Mouse (Mus musculus) kidney, postnatal 10 days (tissue): ENCODE data around the gene Atrnl1.
"Not testable (repeated sequence)": the region's sequence is repeated elsewhere in the genome, so short reads cannot be mapped to it uniquely, and the experiment has no call there.

Experiments
- DNase-seq: peaks from one replicate; pipeline ENCODE4 v3.0.0; 2021; ENCODE audit warnings: mixed read lengths

Gene Atrnl1

GRCm38 (mm10) chr19:57825271-57826207 lies 214.7 kb downstream of the Atrnl1 start:
- DNase-seq = peak; percentile 38

- no peak for DNase-seq
These were observed 222.2 kb downstream of the Atrnl1 start for GRCm38 (mm10) chr19:57833083-57833482.

- DNase-seq = no peak
These were observed 227.0 kb downstream of the Atrnl1 start for GRCm38 (mm10) chr19:57837882-57838281.

DNA sequence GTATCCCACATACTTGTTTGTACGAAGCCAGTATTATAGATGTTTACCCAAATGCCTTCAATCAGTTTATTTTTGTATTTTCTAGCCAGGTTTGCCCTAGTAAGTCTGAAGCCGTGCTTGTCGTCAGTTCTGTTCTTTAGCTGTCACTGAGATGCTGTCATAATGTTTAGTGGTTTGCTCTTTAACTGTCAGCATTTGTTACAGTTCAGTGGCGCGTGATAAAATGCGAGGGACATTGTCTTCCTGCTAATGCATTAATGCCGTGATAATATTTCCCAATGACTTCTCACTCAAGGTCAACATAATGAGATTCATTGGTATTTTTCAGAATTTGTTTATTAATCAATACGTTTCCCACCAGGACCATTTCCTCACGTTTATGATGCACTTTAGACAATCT lies 227.7 kb downstream of the Atrnl1 start:
- DNase-seq = no peak

- DNase-seq = no peak
These were observed 239.1 kb downstream of the Atrnl1 start for GRCm38 (mm10) chr19:57849915-57850314.

DNA sequence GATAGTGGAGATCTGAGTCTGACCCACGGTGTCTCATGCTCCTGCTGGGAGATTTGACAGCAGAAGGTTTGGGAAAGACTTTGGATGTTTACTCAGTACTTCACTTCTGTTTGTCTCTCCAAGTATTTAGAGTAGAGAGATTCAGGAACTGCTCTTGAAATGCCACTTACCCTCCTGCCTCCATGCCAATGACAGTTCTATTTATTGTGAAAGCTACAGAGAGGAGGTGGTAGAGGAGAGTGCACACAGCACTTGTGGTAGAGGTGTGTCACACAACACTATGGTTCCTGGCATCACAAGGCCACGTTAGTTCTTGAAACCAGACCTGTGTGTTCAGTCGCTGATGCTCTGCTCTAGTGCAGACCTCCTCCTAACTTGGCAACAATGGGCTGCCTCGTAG lies 257.5 kb downstream of the Atrnl1 start:
- DNase-seq = no peak

DNA sequence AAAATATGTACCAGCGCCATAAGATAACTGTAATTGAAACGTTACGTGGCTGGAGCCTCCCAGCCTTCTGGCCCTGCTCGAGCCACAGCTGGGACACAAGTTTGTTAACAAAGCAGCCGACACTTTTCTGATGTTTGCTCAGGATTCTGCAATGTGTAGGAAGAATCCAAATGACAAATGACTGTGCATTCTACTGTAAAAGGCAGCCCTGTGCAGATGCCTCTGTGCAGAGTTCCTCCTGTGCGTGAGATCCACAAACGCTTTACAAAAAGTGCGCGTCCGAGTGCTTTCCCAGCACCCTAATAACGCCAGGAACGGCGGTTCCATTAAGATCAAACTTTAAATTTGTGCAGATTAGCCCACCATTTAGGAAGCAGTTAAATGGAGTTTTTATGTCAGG lies 260.0 kb downstream of the Atrnl1 start:
- no peak for DNase-seq

- DNase-seq = peak; percentile 25
These were observed 265.2 kb downstream of the Atrnl1 start for GRCm38 (mm10) chr19:57876057-57876456.

DNA sequence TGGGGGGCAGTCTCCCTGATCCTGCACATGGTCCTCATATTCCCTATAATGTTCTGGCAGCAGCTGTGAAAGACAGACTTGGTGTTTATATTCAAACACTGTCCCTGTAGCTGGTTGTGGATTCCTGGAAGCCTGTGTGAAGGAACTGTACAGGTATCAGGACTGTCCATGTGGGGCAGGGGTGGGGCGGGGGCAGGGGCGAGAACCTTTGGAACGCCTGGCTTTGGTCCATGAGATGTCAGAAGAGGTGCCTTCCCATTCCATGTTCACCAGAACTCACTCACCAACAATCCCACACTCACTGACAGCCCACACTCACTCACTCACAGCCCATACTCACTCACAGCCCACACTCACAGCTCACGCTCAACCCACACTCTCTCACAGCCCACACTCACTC lies 266.5 kb downstream of the Atrnl1 start:
- no peak for DNase-seq

- no peak for DNase-seq
These were observed 267.7 kb downstream of the Atrnl1 start for GRCm38 (mm10) chr19:57878583-57878982.

GRCm38 (mm10) chr19:57879841-57880240 lies 269.0 kb downstream of the Atrnl1 start:
- not testable (repeated sequence) for DNase-seq

DNA sequence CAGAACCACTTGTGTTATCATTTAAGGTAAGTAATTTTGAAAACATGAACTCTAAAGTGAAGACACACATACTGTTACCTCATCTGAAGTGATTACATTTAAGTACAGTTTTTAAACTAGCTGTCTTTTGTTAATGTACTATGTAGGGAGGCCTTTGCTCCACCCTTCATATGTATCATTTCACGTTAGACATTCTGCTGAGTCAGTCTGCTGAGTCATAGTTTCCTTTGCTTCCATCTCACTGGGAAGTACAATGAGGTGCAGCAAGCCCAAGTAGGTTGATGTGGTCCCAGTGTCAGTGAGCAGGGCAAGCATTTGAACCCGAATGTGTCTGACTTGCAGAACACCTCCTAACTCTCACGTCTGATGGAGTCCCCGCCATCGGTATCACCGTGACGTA lies 271.1 kb downstream of the Atrnl1 start:
- DNase-seq = no peak

DNA sequence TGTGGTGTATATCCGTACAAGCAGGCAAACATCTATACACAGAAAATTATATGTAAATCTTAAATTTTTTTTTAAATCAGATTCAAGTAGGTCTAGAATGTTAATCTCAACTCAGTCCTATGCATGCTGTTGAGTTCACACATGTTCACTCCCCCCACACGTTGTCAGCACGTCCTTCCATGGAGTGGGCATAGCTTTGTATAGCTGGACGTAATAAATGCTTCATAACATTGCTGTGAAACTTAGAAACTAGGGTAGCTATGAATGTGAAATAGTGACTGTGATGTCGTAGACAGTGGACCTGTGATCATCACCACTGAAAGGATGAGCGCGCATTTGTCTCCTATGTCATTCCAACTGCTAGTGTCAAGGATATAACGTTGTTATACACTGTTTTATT lies 278.0 kb downstream of the Atrnl1 start:
- DNase-seq = no peak

- peak; percentile 36 for DNase-seq
These were observed 278.9 kb downstream of the Atrnl1 start for GRCm38 (mm10) chr19:57889741-57890140.

DNA sequence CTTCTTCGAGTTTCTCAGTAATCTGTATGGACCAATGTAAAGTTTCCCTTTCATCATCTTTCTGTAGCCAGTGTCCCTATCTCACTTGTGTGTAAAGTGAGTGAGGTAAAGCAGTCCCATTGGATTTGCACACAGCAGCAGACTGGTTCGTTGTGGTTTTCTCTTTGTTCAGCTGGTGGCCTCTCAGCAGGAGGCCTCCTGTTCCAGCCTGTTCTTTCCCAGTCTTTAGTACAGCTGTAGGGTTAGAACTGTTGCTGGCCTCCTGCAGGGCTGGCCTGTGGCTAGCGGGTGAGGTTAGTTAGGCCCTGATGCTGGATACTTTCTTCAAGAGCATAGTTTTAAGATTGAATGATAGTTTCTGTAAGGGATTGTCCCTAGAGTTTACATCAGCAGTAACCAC lies 280.1 kb downstream of the Atrnl1 start:
- no peak for DNase-seq

- no peak for DNase-seq
These were observed 283.4 kb downstream of the Atrnl1 start for GRCm38 (mm10) chr19:57894191-57894590.

DNA sequence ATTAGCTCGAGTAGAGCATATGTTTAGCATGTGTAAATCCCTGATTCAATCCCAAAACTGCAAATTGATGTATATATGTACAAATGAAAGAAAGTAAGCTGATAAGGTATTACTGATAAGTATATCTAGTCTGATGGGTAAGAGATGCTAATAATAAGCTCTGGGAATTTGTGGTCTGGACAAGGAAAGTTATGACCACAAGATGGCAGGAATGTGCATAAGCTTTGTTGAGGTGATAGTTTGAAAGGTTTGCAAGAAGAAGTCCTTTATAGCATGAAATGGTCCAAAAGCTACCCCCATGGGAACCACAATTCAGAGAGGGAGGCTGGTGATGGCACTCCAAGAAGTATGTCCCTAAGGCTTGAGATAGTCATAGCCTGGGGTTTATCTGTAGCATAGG lies 289.2 kb downstream of the Atrnl1 start:
- no peak for DNase-seq

DNA sequence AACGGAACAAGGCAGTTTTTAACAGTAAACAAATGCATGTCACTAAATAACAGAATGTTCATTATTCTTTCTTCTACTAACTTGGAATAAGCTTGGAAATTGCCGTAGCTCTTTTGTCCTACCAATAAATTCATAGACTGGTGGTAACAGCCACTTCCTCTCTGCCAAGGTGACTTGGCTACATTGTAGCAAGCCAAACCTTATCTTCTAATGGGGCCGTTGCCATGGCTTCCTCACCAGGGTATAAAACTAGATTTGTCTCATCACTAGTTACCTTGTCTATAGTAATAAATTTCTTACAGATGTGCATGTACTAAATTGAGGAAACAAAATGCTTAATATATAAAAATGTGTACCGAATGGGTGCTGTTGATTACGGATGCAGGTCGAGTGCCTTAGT lies 298.6 kb downstream of the Atrnl1 start:
- no peak for DNase-seq

GRCm38 (mm10) chr19:57910650-57911049 lies 299.8 kb downstream of the Atrnl1 start:
- no peak for DNase-seq

DNA sequence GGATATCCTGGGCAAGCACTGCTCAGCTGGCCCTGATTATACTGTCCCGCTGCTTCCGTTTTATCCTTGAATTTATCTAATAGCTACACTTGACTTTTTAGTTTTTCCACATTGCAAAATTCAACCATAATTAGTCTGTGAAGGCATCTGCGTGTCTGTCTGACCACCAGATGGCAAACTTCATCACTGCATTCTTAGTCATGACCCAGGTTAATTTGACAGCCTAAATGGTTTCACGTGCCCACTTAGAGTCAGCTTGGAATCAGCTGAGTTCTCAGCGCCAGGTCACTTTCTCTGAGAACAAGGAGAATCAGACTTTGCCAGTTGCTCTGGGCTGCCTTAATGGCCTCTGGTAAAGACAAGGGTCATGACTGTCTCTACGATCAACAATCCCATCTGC lies 305.5 kb downstream of the Atrnl1 start:
- DNase-seq = no peak

- no peak for DNase-seq
These were observed 312.2 kb downstream of the Atrnl1 start for GRCm38 (mm10) chr19:57922991-57923390.

GRCm38 (mm10) chr19:57924856-57925255 lies 314.0 kb downstream of the Atrnl1 start:
- no peak for DNase-seq

DNA sequence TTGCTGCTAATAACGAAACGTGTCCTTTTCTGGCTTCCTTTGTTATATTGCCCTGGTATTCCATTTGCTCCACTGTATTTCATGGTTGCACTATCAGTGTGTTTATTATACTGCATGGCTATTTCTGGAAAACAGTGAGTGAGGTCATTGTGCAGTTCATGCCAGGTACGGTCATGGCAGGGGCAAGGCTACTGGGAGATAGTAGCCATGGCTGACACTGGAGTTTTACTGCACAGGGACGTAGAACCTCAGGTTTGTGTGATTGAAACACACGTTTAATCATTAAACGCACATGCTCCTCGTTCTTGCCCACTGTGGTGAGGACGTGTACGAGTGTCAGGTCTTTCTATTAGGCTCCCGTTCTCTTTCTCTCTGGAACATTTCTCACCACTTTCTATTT lies 314.8 kb downstream of the Atrnl1 start:
- no peak for DNase-seq

DNA sequence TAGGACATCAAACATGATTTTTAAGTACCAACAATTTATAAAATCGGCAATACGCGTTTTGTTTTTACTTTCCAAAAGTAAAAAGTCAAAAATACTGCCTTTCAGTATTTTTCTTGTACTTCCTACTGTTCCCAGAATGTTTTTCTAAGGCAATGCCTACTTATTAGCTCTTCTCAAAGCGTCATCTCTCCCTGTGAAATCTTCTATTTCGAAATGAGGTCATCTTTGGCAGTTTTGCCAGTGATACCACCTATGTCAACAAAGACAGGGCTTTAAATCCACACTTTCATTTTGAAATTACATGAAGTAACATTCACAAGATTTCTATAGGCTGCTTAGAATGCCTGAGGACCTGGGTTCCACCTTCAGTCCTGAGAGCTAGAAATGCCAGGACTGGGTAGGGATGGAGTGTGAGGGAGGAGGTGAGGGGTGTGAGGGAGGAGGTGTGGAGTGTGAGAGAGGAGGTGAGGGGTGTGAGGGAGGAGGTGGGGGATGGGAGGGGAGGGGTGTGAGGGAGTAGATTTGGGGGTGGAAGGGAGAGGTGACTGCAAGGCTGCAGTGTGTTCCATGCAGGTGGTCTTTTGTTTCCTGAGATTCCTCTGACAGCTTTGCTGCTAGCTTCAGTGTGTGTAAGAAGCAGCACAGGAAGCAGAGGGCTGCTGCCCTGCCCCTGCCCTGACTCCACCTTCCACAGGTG lies 315.5 kb downstream of the Atrnl1 start:
- no peak for DNase-seq
